Mouse (Mus musculus) olfactory bulb, adult 2 months (tissue): ENCODE results near the gene Cenpf.

Source experiments
- CTCF ChIP-seq: fragments of 200-500 bp; IDR thresholded peaks from 2 replicates; pipeline ENCODE4 v1.5.1; 2012; ENCODE audit warnings: low read depth, mild to moderate bottlenecking, low read length, moderate library complexity; ENCODE audit not compliant: insufficient read depth
- POLR2A ChIP-seq: fragments of 200-500 bp; IDR thresholded peaks from 2 replicates; pipeline ENCODE4 v1.6.1; 2012; ENCODE audit warnings: mild to moderate bottlenecking, low read depth, low read length, moderate library complexity; ENCODE audit not compliant: insufficient read depth

DNA sequence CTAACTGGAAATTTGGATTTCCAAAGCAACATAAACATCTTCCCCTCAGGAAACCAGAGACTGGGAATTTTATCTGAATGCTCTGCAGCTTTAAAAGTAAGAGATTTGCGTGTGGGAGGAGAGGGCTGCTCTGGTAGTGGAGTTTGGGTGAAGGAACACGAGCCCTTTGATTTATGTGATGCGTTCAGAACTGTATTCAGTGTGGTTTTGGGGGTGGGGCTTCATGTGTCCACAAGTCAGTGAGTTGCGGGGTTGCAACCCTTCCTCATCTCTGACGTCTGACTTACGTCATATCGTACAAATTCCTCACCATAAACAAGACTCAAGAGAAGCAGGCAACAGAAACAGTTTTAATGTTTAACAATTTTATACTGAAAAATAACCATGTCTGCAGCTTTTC lies 74.8 kb downstream of the Cenpf start:
- no peak for TF ChIP-seq CTCF
- no peak for TF ChIP-seq POLR2A
